Mouse (Mus musculus) CD4-positive helper T cell, adult 2 months (primary cell): ENCODE data around the gene Plcb3.

Experiments
- DNase-seq: peaks from one replicate; pipeline ENCODE4 v3.0.0-alpha.2; 2012; ENCODE audit warnings: low read depth, missing footprints, low spot score

The Plcb3 gene

GRCm38 (mm10) chr19:6970460-6971085 lies 5.7 kb downstream of the Plcb3 start:
- peak; percentile 65 for DNase-seq

GRCm38 (mm10) chr19:6969665-6970381 lies 6.4 kb downstream of the Plcb3 start:
- peak; percentile 84 for DNase-seq

GRCm38 (mm10) chr19:6969291-6969664 lies 7.0 kb downstream of the Plcb3 start:
- no peak for DNase-seq

- DNase-seq = peak; percentile 26
Observed at GRCm38 (mm10) chr19:6968491-6969271, 7.6 kb downstream of the Plcb3 start.

GRCm38 (mm10) chr19:6956461-6956860 lies 19.8 kb downstream of the Plcb3 start:
- DNase-seq = no peak

- DNase-seq = no peak
Observed at GRCm38 (mm10) chr19:6955424-6955823, 20.8 kb downstream of the Plcb3 start.

- DNase-seq = peak; percentile 32
Observed at GRCm38 (mm10) chr19:6954046-6954445, 22.2 kb downstream of the Plcb3 start.

GRCm38 (mm10) chr19:6952712-6953037 lies 23.6 kb downstream of the Plcb3 start:
- peak; percentile 50 for DNase-seq

- DNase-seq = peak; percentile 48
Observed at GRCm38 (mm10) chr19:6951994-6952711, 24.1 kb downstream of the Plcb3 start.

- DNase-seq = peak; percentile 85
Observed at GRCm38 (mm10) chr19:6951381-6951968, 24.8 kb downstream of the Plcb3 start.

- peak; percentile 61 for DNase-seq
Observed at GRCm38 (mm10) chr19:6950613-6951153, 25.6 kb downstream of the Plcb3 start.

GRCm38 (mm10) chr19:6949951-6950350 lies 26.3 kb downstream of the Plcb3 start:
- no peak for DNase-seq

- DNase-seq = no peak
Observed at GRCm38 (mm10) chr19:6949532-6949931, 26.7 kb downstream of the Plcb3 start.

- no peak for DNase-seq
Observed at GRCm38 (mm10) chr19:6948186-6948585, 28.1 kb downstream of the Plcb3 start.

GRCm38 (mm10) chr19:6947742-6948141 lies 28.5 kb downstream of the Plcb3 start:
- DNase-seq = no peak

- DNase-seq = no peak
Observed at GRCm38 (mm10) chr19:6943709-6944108, 32.6 kb downstream of the Plcb3 start.

GRCm38 (mm10) chr19:6942764-6943163 lies 33.5 kb downstream of the Plcb3 start:
- DNase-seq = peak; percentile 26

GRCm38 (mm10) chr19:6942249-6942691 lies 34.0 kb downstream of the Plcb3 start, which contains the start of gene Gpr137:
Gpr137 (minus strand) TSS chr19:6942480.
- DNase-seq = peak; percentile 92

- peak; percentile 94 for DNase-seq
Observed at GRCm38 (mm10) chr19:6941372-6942248, 34.7 kb downstream of the Plcb3 start, which contains the start of gene Bad. Bad (plus strand) TSS chr19:6941861.
